Mouse (Mus musculus): ENCODE results near the gene Vezt. TPM values are rescaled to one million over a fixed set of nuclear protein-coding genes. Genes with fewer than 3 reads are reported as not detected.

Gene Vezt
- total and polyA plus RNA-seq, 2 experiments, result 6.5 to 9.2 TPM

DNA sequence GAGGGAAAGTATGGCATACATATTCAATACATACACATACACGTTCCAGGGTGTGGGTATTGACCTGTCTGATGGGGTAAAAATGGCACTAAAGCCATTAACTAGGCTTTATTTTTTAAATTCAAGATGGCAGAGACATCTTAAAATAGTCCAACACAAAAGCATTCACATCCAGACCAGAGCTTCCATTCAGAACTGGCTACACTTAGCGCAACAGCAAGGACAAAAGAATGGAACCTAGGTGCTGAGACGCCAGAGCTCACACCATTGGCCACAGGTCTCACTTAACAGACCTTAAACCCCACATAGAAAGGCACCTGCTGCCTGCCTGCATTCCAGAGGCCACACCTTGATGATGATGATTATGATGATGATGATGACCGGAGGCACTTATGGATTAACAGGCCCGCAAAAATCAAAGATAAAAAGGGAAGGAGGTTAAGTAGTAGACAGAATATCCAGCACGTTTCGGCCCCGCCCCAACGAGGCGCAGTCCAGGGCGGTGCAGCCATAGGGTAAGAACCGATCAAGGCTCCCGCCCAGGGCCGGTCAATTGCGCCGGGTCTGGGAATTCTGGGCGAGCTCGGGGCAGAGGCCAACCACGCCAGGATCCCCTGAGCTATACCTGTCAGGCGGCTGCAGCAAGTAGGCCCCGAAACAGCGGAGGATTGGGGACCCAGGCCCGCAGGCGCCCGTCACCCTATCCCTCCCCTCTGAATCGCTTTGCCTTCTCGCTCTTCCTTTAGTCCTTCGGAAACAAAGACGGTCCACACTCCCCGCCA lies 550 bp downstream of the Vezt start:
- peaks cover 14% of the 10 kb centered on the region for H3K4me1 ChIP-seq (ENCODE audit: control insufficient read depth, insufficient read depth, low read length)
- H3K4me3 ChIP-seq (ENCODE audit: insufficient read depth, low read depth, low read length), result peak overlapping the region; percentile 86
- H3K36me3 ChIP-seq (ENCODE audit: control insufficient read depth, insufficient read depth, low read length), result no peaks in the 10 kb centered on the region
- peak overlapping the region; percentile 83 for H3K9ac ChIP-seq (ENCODE audit: low read depth, low read length)
- H3K79me2 ChIP-seq (ENCODE audit: control insufficient read depth, insufficient read depth, low read length), result peaks cover 28% of the 10 kb centered on the region; the same call in 1 of the 2 replicates
- DNase-seq (ENCODE audit: extremely low read depth, low read depth, low spot score), result peak; percentile 44
- WGBS, result 2% methylated on average over 30 of the region's 30 CpGs
- H3K27ac ChIP-seq (replicated peaks; ENCODE audit: insufficient read depth, low read depth, low read length), result peak overlapping the region; percentile 51
- H3K27me3 ChIP-seq (ENCODE audit: control insufficient read depth, insufficient read depth, low read length), result no peaks in the 10 kb centered on the region
- TF ChIP-seq CTCF (IDR thresholded peaks at IDR 0.05; ENCODE audit: low read depth, low read length), result no peak
- TF ChIP-seq POLR2A (IDR thresholded peaks at IDR 0.05; ENCODE audit: extremely low read depth, insufficient read depth, low read length), result 0 out of 2 replicates have a peak, but pooled peaks have one; percentile 7

DNA sequence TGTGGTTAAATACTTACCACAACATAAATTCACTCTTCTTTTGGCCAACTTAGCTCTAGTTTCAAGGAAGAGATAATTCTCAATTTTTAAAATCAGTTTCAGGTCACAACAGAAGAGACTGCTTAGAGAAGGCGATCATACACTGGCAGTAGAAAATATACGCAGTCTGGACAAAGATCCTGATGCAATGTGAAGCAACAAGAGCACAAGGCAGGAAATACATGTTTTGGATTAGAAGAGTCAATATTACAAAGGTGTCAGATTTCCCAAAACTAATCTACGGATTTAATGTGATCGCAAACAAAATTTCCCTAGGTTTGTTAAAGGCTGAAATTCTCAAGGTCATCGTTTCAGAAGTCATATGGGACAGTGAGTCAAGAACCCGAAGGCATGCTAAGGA lies 4.5 kb downstream of the Vezt start:
- 0 out of 2 replicates have a peak, but pooled peaks cover 2% of the 10 kb centered on the region for H3K36me3 ChIP-seq (ENCODE audit: control insufficient read depth, insufficient read depth, low read length)
- H3K27me3 ChIP-seq (ENCODE audit: control insufficient read depth, insufficient read depth, low read length), result no peaks in the 10 kb centered on the region
- no peak for TF ChIP-seq POLR2A (IDR thresholded peaks at IDR 0.05; ENCODE audit: extremely low read depth, insufficient read depth, low read length)
- no peak for TF ChIP-seq CTCF (IDR thresholded peaks at IDR 0.05; ENCODE audit: low read depth, low read length)
- H3K4me1 ChIP-seq (ENCODE audit: control insufficient read depth, insufficient read depth, low read length), result peaks cover 3% of the 10 kb centered on the region; the same call in 1 of the 2 replicates
- no peak overlapping the region for H3K4me3 ChIP-seq (ENCODE audit: insufficient read depth, low read depth, low read length)
- 92% methylated on average over 6 of the region's 6 CpGs for WGBS
- no peak overlapping the region for H3K9ac ChIP-seq (ENCODE audit: low read depth, low read length)
- no peak for DNase-seq (ENCODE audit: extremely low read depth, low read depth, low spot score)
- peaks cover 19% of the 10 kb centered on the region; the same call in 1 of the 2 replicates for H3K79me2 ChIP-seq (ENCODE audit: control insufficient read depth, insufficient read depth, low read length)
- H3K27ac ChIP-seq (replicated peaks; ENCODE audit: insufficient read depth, low read depth, low read length), result no peak overlapping the region

DNA sequence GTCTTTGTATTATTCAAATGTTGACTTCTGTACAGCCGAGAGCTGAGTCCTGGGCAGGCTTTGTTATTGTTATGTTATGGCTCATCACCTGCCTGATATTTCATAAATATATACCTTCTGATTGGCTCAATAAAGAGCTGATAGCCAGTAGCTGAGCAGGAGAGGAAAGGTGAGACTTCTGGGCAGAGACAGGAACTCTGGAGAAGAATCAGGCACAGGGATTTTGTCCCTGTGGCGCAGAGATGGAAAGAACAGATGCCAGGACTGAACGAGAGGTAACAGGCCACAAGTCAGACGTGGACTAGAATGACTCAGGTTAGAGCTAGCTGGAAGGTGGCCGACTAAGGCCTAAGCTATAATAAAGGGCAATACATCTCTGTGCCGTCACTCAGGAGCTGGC lies 7.1 kb downstream of the Vezt start:
- H3K27ac ChIP-seq (replicated peaks; ENCODE audit: insufficient read depth, low read depth, low read length), result no peak overlapping the region
- peaks cover 20% of the 10 kb centered on the region for H3K79me2 ChIP-seq (ENCODE audit: control insufficient read depth, insufficient read depth, low read length)
- H3K4me3 ChIP-seq (ENCODE audit: insufficient read depth, low read depth, low read length), result no peak overlapping the region
- 81% methylated on average over 6 of the region's 6 CpGs for WGBS
- no peak for TF ChIP-seq POLR2A (IDR thresholded peaks at IDR 0.05; ENCODE audit: extremely low read depth, insufficient read depth, low read length)
- no peak for TF ChIP-seq CTCF (IDR thresholded peaks at IDR 0.05; ENCODE audit: low read depth, low read length)
- no peak overlapping the region for H3K9ac ChIP-seq (ENCODE audit: low read depth, low read length)
- H3K4me1 ChIP-seq (ENCODE audit: control insufficient read depth, insufficient read depth, low read length), result no peaks in the 10 kb centered on the region
- H3K36me3 ChIP-seq (ENCODE audit: control insufficient read depth, insufficient read depth, low read length), result 0 out of 2 replicates have a peak, but pooled peaks cover 2% of the 10 kb centered on the region
- H3K27me3 ChIP-seq (ENCODE audit: control insufficient read depth, insufficient read depth, low read length), result no peaks in the 10 kb centered on the region
- no peak for DNase-seq (ENCODE audit: extremely low read depth, low read depth, low spot score)

DNA sequence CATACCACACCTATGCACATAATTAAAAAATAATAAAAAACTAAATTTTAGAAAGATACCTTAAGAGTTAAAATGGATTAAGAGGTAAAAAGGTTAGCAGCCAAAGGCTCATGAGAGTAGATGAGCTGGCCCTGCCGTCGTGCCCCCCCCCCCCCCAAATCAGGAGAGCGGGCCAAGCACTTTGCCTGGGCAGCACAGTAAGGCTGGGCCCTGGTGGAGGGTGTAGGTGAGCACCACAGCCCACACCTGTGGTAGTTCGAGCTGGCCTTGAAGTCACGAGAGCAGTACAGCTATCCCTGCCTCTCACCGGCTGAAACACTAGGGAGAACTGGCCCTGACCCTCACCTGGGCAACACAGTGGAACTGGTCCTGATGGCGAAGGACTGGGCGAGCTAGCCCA lies 10.5 kb downstream of the Vezt start:
- H3K27ac ChIP-seq (replicated peaks; ENCODE audit: insufficient read depth, low read depth, low read length), result no peak overlapping the region
- WGBS, result 94% methylated on average over 8 of the region's 8 CpGs

DNA sequence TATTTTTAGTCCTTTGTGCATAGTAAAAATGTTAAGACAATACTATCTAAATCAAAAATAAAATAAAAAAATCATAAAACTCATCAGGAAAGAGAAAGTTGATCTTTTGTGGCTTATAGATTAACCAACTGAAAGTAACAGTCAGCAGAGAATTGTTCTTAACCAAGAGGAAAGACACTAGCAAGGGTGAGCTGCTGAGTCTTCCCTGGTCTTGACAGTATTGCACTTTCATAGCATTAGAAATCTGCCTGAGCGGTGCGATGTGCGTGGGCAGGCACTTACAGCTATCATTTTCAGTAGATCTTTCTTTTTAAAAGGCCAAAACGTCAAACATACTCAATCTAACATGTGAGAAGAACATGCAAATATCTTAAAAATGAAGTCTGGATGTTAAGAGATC lies 14.6 kb downstream of the Vezt start:
- 90% methylated on average over 4 of the region's 4 CpGs for WGBS

More for the DNA sequence above, 10.5 kb downstream of the Vezt start:
- no peak overlapping the region for H3K4me3 ChIP-seq (ENCODE audit: insufficient read depth, low read depth, low read length)
- H3K36me3 ChIP-seq (ENCODE audit: control insufficient read depth, insufficient read depth, low read length), result 0 out of 2 replicates have a peak, but pooled peaks cover 2% of the 10 kb centered on the region
- no peak for DNase-seq (ENCODE audit: extremely low read depth, low read depth, low spot score)
- H3K79me2 ChIP-seq (ENCODE audit: control insufficient read depth, insufficient read depth, low read length), result peaks cover 19% of the 10 kb centered on the region
- TF ChIP-seq POLR2A (IDR thresholded peaks at IDR 0.05; ENCODE audit: extremely low read depth, insufficient read depth, low read length), result no peak
- no peak for TF ChIP-seq CTCF (IDR thresholded peaks at IDR 0.05; ENCODE audit: low read depth, low read length)
- peaks cover 2% of the 10 kb centered on the region; the same call in 1 of the 2 replicates for H3K4me1 ChIP-seq (ENCODE audit: control insufficient read depth, insufficient read depth, low read length)
- H3K27me3 ChIP-seq (ENCODE audit: control insufficient read depth, insufficient read depth, low read length), result no peaks in the 10 kb centered on the region
- H3K9ac ChIP-seq (ENCODE audit: low read depth, low read length), result no peak overlapping the region

DNA sequence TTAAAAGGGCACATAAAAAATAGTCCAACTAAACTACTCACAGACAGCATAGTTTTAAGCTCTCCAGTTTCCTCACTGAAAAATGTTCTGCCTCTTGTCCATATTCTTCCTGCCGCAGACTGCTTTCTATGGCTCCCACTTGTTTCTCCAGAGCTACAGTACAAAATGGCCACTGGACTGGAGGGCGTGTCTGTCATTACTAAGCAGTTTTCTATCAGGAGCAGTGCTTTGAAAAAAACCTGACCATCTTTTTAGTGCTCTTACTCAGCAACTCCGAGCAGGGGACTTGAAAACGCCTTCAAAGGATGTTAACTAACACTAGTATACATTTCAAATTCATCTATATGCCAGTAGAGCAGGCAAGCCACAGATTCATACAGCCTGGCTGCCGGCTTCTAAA lies 15.0 kb downstream of the Vezt start:
- H3K4me3 ChIP-seq (ENCODE audit: insufficient read depth, low read depth, low read length), result no peak overlapping the region

More for the DNA sequence above, 14.6 kb downstream of the Vezt start:
- Histone ChIP-seq H3K36me3 (ENCODE audit: control insufficient read depth, insufficient read depth, low read length) (no peaks in the 10 kb centered on the region), H3K4me1 (ENCODE audit: control insufficient read depth, insufficient read depth, low read length) (peaks cover 2% of the 10 kb centered on the region; the same call in 1 of the 2 replicates), H3K79me2 (ENCODE audit: control insufficient read depth, insufficient read depth, low read length) (peaks cover 16% of the 10 kb centered on the region), H3K9ac (ENCODE audit: low read depth, low read length) (no peak overlapping the region), H3K27ac (replicated peaks; ENCODE audit: insufficient read depth, low read depth, low read length) (no peak overlapping the region), H3K4me3 (ENCODE audit: insufficient read depth, low read depth, low read length) (no peak overlapping the region), H3K27me3 (ENCODE audit: control insufficient read depth, insufficient read depth, low read length) (no peaks in the 10 kb centered on the region)
- no peak for TF ChIP-seq CTCF (IDR thresholded peaks at IDR 0.05; ENCODE audit: low read depth, low read length)
- no peak for TF ChIP-seq POLR2A (IDR thresholded peaks at IDR 0.05; ENCODE audit: extremely low read depth, insufficient read depth, low read length)
- DNase-seq (ENCODE audit: extremely low read depth, low read depth, low spot score), result no peak

More for the DNA sequence above, 15.0 kb downstream of the Vezt start:
- Histone ChIP-seq H3K79me2 (ENCODE audit: control insufficient read depth, insufficient read depth, low read length) (peaks cover 15% of the 10 kb centered on the region), H3K27ac (replicated peaks; ENCODE audit: insufficient read depth, low read depth, low read length) (no peak overlapping the region), H3K27me3 (ENCODE audit: control insufficient read depth, insufficient read depth, low read length) (no peaks in the 10 kb centered on the region), H3K4me1 (ENCODE audit: control insufficient read depth, insufficient read depth, low read length) (peaks cover 2% of the 10 kb centered on the region; the same call in 1 of the 2 replicates), H3K9ac (ENCODE audit: low read depth, low read length) (no peak overlapping the region), H3K36me3 (ENCODE audit: control insufficient read depth, insufficient read depth, low read length) (no peaks in the 10 kb centered on the region)
- no peak for DNase-seq (ENCODE audit: extremely low read depth, low read depth, low spot score)
- WGBS, result 80% methylated on average over 5 of the region's 5 CpGs
- TF ChIP-seq POLR2A (IDR thresholded peaks at IDR 0.05; ENCODE audit: extremely low read depth, insufficient read depth, low read length), result no peak
- no peak for TF ChIP-seq CTCF (IDR thresholded peaks at IDR 0.05; ENCODE audit: low read depth, low read length)
